Mouse (Mus musculus): ENCODE results near the gene Zfp956. TPM values are rescaled to one million over a fixed set of nuclear protein-coding genes. Genes with fewer than 3 reads are reported as not detected.
A peak's percentile ranks its signal among the peaks of the same experiment; 100 is the strongest.

Zfp956 gene
- total and polyA plus RNA-seq, 2 experiments from 2014 or later: 21.8 to 37.7 TPM

GRCm38 (mm10) chr6:47974599-47974998 is 21.4 kb downstream of the Zfp956 start:
- no peaks in the 10 kb centered on the region for H3K4me1 ChIP-seq (ENCODE audit: insufficient read depth)
- H3K9ac ChIP-seq: no peak overlapping the region
- H3K4me2 ChIP-seq (ENCODE audit: low read depth): no peak overlapping the region
- 86% methylated on average over 1 of the region's 1 CpGs for WGBS
- H3K27ac ChIP-seq (ENCODE audit: low read depth, low read length): no peak overlapping the region
- no peak overlapping the region for H3K4me3 ChIP-seq (ENCODE audit: low read depth, low read length)
- H3K36me3 ChIP-seq (ENCODE audit: insufficient read depth): no peaks in the 10 kb centered on the region
- no peak for ATAC-seq
- TF ChIP-seq CTCF (IDR thresholded peaks at IDR 0.05; ENCODE audit: low read depth): peak; percentile 26; the same call in 1 of the 2 replicates
- no peaks in the 10 kb centered on the region for H3K27me3 ChIP-seq (ENCODE audit: insufficient read depth, low read length)
- DNase-seq: no peak
- no peaks in the 10 kb centered on the region for H3K9me3 ChIP-seq (ENCODE audit: low read length)

DNA sequence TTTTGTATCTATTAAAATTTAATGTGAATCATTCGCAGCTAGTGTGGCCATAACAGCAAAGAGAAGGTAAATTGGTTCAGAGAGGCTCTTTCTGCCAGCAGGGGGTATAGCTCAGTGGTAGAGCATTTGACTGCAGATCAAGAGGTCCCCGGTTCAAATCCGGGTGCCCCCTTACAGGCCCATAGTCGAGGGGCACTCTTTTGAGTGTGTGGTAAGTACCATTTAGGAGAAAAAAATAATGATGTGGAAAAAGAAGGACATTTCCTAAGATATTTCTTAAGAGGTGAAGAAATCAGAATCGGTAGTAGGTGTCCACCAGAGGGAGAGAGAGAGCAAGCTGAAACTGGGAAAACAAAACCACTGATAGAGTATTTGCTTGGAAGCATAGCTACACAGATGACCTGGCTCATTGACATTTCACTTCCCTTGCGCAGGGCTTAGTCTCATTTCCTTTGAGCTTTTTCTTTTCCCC is 25.7 kb downstream of the Zfp956 start:
- H3K27ac ChIP-seq (ENCODE audit: low read depth, low read length): no peak overlapping the region
- ATAC-seq (peak; percentile 64), DNase-seq (peak; percentile 52)
- no peaks in the 10 kb centered on the region for H3K27me3 ChIP-seq (ENCODE audit: insufficient read depth, low read length)
- no peak overlapping the region for H3K9ac ChIP-seq
- H3K36me3 ChIP-seq (ENCODE audit: insufficient read depth): no peaks in the 10 kb centered on the region
- no peaks in the 10 kb centered on the region for H3K9me3 ChIP-seq (ENCODE audit: low read length)
- H3K4me3 ChIP-seq (ENCODE audit: low read depth, low read length): no peak overlapping the region
- H3K4me2 ChIP-seq (ENCODE audit: low read depth): no peak overlapping the region
- H3K4me1 ChIP-seq (ENCODE audit: insufficient read depth): no peaks in the 10 kb centered on the region
- peak; percentile 62 for TF ChIP-seq CTCF (IDR thresholded peaks at IDR 0.05; ENCODE audit: low read depth)
- 16% methylated on average over 6 of the region's 6 CpGs for WGBS

DNA sequence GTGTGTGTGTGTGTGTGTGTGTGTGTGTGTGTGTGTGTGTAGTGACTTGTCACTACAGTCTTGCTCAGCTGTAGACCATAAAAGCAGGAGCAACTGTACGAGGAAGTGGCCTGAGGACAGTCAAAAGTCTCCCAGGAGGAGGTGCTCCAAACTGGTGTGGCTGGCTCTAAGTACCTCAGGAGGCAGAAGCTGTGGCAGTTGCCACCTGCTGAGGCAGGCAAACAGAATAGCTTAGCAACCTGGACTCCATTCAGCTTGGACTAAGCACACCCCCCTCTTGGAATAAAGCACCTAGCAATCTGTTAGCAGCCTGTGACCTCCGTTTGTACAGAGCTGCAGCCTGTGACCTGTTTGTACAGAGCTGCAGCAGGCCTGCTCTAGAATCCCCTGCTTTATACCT is 30.7 kb downstream of the Zfp956 start:
- Histone ChIP-seq H3K9ac (no peak overlapping the region), H3K27me3 (ENCODE audit: insufficient read depth, low read length) (no peaks in the 10 kb centered on the region), H3K27ac (ENCODE audit: low read depth, low read length) (no peak overlapping the region), H3K4me2 (ENCODE audit: low read depth) (no peak overlapping the region), H3K9me3 (ENCODE audit: low read length) (no peaks in the 10 kb centered on the region), H3K36me3 (ENCODE audit: insufficient read depth) (no peaks in the 10 kb centered on the region), H3K4me1 (ENCODE audit: insufficient read depth) (no peaks in the 10 kb centered on the region), H3K4me3 (ENCODE audit: low read depth, low read length) (no peak overlapping the region)
- WGBS: 14% methylated on average over 2 of the region's 2 CpGs
- no peak for ATAC-seq
- no peak for TF ChIP-seq CTCF (IDR thresholded peaks at IDR 0.05; ENCODE audit: low read depth)
- DNase-seq: no peak

DNA sequence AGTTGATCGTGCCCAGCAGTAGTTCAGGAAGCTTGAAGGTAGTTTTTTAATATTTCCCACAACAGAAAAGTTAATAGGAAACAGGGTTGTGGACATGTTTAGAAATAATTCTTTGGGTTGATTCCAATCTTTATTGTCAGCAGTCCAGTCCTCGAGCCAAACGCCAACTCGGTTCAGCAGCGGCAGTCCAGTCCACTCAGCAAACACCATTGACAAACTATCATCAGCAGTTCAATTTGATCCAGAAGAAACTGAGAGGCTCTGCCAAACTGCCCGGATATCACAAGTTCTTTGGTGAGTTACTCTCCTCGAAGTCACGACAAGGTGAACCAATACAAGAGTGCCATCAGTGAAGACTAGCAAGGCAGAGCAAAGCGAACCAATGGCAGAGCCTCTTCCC is 42.5 kb downstream of the Zfp956 start:
- ATAC-seq (no peak), DNase-seq (no peak)
- H3K4me2 ChIP-seq (ENCODE audit: low read depth): no peak overlapping the region
- H3K27me3 ChIP-seq (ENCODE audit: insufficient read depth, low read length): no peaks in the 10 kb centered on the region
- H3K4me3 ChIP-seq (ENCODE audit: low read depth, low read length): no peak overlapping the region
- no peak for TF ChIP-seq CTCF (IDR thresholded peaks at IDR 0.05; ENCODE audit: low read depth)
- H3K9me3 ChIP-seq (ENCODE audit: low read length): no peaks in the 10 kb centered on the region
- H3K27ac ChIP-seq (ENCODE audit: low read depth, low read length): no peak overlapping the region
- H3K9ac ChIP-seq: no peak overlapping the region
- H3K4me1 ChIP-seq (ENCODE audit: insufficient read depth): no peaks in the 10 kb centered on the region
- 91% methylated on average over 9 of the region's 9 CpGs for WGBS
- no peaks in the 10 kb centered on the region for H3K36me3 ChIP-seq (ENCODE audit: insufficient read depth)

DNA sequence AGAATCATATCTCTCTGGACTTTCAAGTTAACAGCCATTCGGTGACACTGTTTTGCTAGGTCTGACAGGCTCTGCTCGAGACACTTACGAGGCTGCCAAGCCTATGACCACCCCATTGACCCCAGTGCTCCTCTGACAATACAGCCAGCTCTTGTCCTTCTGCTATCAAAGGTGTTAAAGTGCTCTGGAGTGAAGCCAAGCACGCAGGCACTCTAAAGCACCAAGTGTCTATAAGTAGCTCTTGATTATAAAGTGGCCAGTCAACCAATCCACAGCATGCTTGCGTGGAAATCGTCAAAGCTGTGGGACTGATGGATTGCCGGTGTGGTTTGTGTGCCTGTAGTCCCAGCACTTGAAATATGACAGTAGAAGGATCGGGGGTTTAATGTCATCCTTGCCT is 57.5 kb downstream of the Zfp956 start:
- Histone ChIP-seq H3K4me2 (ENCODE audit: low read depth) (no peak overlapping the region), H3K9ac (no peak overlapping the region), H3K27me3 (ENCODE audit: insufficient read depth, low read length) (no peaks in the 10 kb centered on the region), H3K4me1 (ENCODE audit: insufficient read depth) (no peaks in the 10 kb centered on the region), H3K9me3 (ENCODE audit: low read length) (no peaks in the 10 kb centered on the region), H3K27ac (ENCODE audit: low read depth, low read length) (no peak overlapping the region), H3K36me3 (ENCODE audit: insufficient read depth) (no peaks in the 10 kb centered on the region), H3K4me3 (ENCODE audit: low read depth, low read length) (no peak overlapping the region)
- DNase-seq (no peak), ATAC-seq (no peak)
- no peak for TF ChIP-seq CTCF (IDR thresholded peaks at IDR 0.05; ENCODE audit: low read depth)
- 51% methylated on average over 8 of the region's 8 CpGs for WGBS

Other genes with a start within 250 kb of the Zfp956 start
- gene Pdia4, start 140.0 kb upstream of the Zfp956 start, total RNA-seq (2014; rRNA removed): 97.7 and 104 TPM in 2 replicates
- 70.5 and 83.7 TPM in 2 replicates for gene Pdia4, start 140.0 kb upstream of the Zfp956 start, polyA plus RNA-seq (2015; fragmentation: Nextera tagmentation; extraction: Ambion mirVana)
- gene Zfp786, start 122.5 kb upstream of the Zfp956 start, total RNA-seq (2014; rRNA removed): 22.2 and 23.8 TPM in 2 replicates
- gene Zfp786, start 122.5 kb upstream of the Zfp956 start, polyA plus RNA-seq (2015; fragmentation: Nextera tagmentation; extraction: Ambion mirVana): 5.1 and 5.5 TPM in 2 replicates
- gene Zfp398, start 117.7 kb upstream of the Zfp956 start, total RNA-seq (2014; rRNA removed): 23.5 and 28.2 TPM in 2 replicates
- 7.1 and 11.1 TPM in 2 replicates for gene Zfp398, start 117.7 kb upstream of the Zfp956 start, polyA plus RNA-seq (2015; fragmentation: Nextera tagmentation; extraction: Ambion mirVana)
- 41.8 and 48.5 TPM in 2 replicates for gene Zfp282, start 76.2 kb upstream of the Zfp956 start, total RNA-seq (2014; rRNA removed)
- 15.4 and 16.7 TPM in 2 replicates for gene Zfp282, start 76.2 kb upstream of the Zfp956 start, polyA plus RNA-seq (2015; fragmentation: Nextera tagmentation; extraction: Ambion mirVana)
- gene Zfp212, start 32.9 kb upstream of the Zfp956 start, total RNA-seq (2014; rRNA removed): 12.8 and 17.0 TPM in 2 replicates
- 19.3 and 21.8 TPM in 2 replicates for gene Zfp212, start 32.9 kb upstream of the Zfp956 start, polyA plus RNA-seq (2015; fragmentation: Nextera tagmentation; extraction: Ambion mirVana)
- gene Zfp777, start 95.5 kb downstream of the Zfp956 start, total RNA-seq (2014; rRNA removed): 23.2 and 46.5 TPM in 2 replicates
- gene Zfp777, start 95.5 kb downstream of the Zfp956 start, polyA plus RNA-seq (2015; fragmentation: Nextera tagmentation; extraction: Ambion mirVana): 12.5 and 14.2 TPM in 2 replicates
- gene Zfp746, start 133.2 kb downstream of the Zfp956 start, total RNA-seq (2014; rRNA removed): 40.6 and 51.6 TPM in 2 replicates
- gene Zfp746, start 133.2 kb downstream of the Zfp956 start, polyA plus RNA-seq (2015; fragmentation: Nextera tagmentation; extraction: Ambion mirVana): 13.2 and 15.5 TPM in 2 replicates

Data from forebrain, postnatal 0 days (tissue).